Mouse (Mus musculus): ENCODE measurements around the gene Rfxap. TPM values are rescaled to one million over a fixed set of nuclear protein-coding genes. Genes with fewer than 3 reads are reported as not detected.

The Rfxap gene
- 34.4 and 35.6 TPM in 2 replicates for polyA plus RNA-seq (2014; fragmentation: Nextera tagmentation; extraction: Ambion mirVana)

- Histone ChIP-seq H3K27me3 (ENCODE audit: insufficient read depth, low read length) (no peaks in the 10 kb centered on the region), H3K9me3 (ENCODE audit: low read depth, low read length) (no peaks in the 10 kb centered on the region), H3K27ac (ENCODE audit: low read depth) (peak within 1 kb of the TSS; percentile 90), H3K9ac (peak within 1 kb of the TSS; percentile 93), H3K4me1 (ENCODE audit: insufficient read depth) (0 out of 2 replicates have a peak, but pooled peaks cover 4% of the 10 kb centered on the region), H3K4me3 (ENCODE audit: low read depth, low read length) (peak within 1 kb of the TSS; percentile 87), H3K36me3 (ENCODE audit: insufficient read depth) (peaks cover 16% of the 10 kb centered on the region), H3K4me2 (peak within 1 kb of the TSS; percentile 92)
- TF ChIP-seq CTCF (IDR thresholded peaks at IDR 0.05; ENCODE audit: low read depth) = no peak
- WGBS = under 1% methylated on average over 52 of the region's 52 CpGs
- ATAC-seq (ENCODE audit: insufficient read depth) (peak; percentile 93), DNase-seq (peak; percentile 97)
Measured at GRCm38 (mm10) chr3:54807666-54808217, at the start of gene Rfxap. TSS of gene Rfxap (minus strand) at chr3:54807791.

GRCm38 (mm10) chr3:54835421-54835820, 27.8 kb upstream of the Rfxap start:
- no peak overlapping the region for H3K4me3 ChIP-seq (ENCODE audit: low read depth, low read length)
- no peak for TF ChIP-seq CTCF (IDR thresholded peaks at IDR 0.05; ENCODE audit: low read depth)
- WGBS = 33% methylated on average over 2 of the region's 2 CpGs
- H3K9me3 ChIP-seq (ENCODE audit: low read depth, low read length) = no peaks in the 10 kb centered on the region
- no peaks in the 10 kb centered on the region for H3K36me3 ChIP-seq (ENCODE audit: insufficient read depth)
- no peak overlapping the region for H3K9ac ChIP-seq
- H3K4me2 ChIP-seq = no peak overlapping the region
- DNase-seq = no peak
- no peak for ATAC-seq (ENCODE audit: insufficient read depth)
- H3K4me1 ChIP-seq (ENCODE audit: insufficient read depth) = no peaks in the 10 kb centered on the region
- no peaks in the 10 kb centered on the region for H3K27me3 ChIP-seq (ENCODE audit: insufficient read depth, low read length)
- H3K27ac ChIP-seq (ENCODE audit: low read depth) = no peak overlapping the region

GRCm38 (mm10) chr3:54832491-54832890, 24.9 kb upstream of the Rfxap start:
- TF ChIP-seq CTCF (IDR thresholded peaks at IDR 0.05; ENCODE audit: low read depth) = no peak
- Histone ChIP-seq H3K27ac (ENCODE audit: low read depth) (no peak overlapping the region), H3K9me3 (ENCODE audit: low read depth, low read length) (no peaks in the 10 kb centered on the region), H3K27me3 (ENCODE audit: insufficient read depth, low read length) (no peaks in the 10 kb centered on the region), H3K9ac (no peak overlapping the region), H3K4me3 (ENCODE audit: low read depth, low read length) (no peak overlapping the region), H3K36me3 (ENCODE audit: insufficient read depth) (no peaks in the 10 kb centered on the region), H3K4me2 (no peak overlapping the region), H3K4me1 (ENCODE audit: insufficient read depth) (no peaks in the 10 kb centered on the region)
- ATAC-seq (ENCODE audit: insufficient read depth) (no peak), DNase-seq (no peak)
- WGBS = 72% methylated on average over 3 of the region's 3 CpGs

DNA sequence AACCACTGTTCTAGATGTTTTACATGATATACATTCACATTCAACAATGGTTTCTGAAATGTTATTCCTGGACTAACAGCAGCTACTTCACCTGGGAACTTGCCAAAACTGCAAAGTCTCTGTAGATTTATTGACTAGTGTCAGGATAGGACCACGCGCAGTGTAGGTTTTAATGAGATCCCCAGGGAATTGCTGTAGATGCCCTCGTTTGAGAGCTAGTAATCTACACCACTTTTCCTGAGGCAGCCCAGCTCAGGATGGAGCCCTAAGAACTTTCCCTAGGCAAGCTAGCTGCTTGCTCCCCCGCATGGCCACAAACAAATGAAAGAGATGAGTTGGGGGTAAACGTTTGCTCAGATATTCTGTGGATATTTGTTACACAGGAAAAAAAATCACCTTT, 14.9 kb upstream of the Rfxap start:
- Histone ChIP-seq H3K27me3 (ENCODE audit: insufficient read depth, low read length) (no peaks in the 10 kb centered on the region), H3K9me3 (ENCODE audit: low read depth, low read length) (no peaks in the 10 kb centered on the region), H3K9ac (no peak overlapping the region), H3K4me2 (no peak overlapping the region), H3K4me3 (ENCODE audit: low read depth, low read length) (no peak overlapping the region), H3K36me3 (ENCODE audit: insufficient read depth) (no peaks in the 10 kb centered on the region), H3K4me1 (ENCODE audit: insufficient read depth) (no peaks in the 10 kb centered on the region), H3K27ac (ENCODE audit: low read depth) (no peak overlapping the region)
- no peak for DNase-seq
- 74% methylated on average over 5 of the region's 5 CpGs for WGBS
- no peak for TF ChIP-seq CTCF (IDR thresholded peaks at IDR 0.05; ENCODE audit: low read depth)
- no peak for ATAC-seq (ENCODE audit: insufficient read depth)

DNA sequence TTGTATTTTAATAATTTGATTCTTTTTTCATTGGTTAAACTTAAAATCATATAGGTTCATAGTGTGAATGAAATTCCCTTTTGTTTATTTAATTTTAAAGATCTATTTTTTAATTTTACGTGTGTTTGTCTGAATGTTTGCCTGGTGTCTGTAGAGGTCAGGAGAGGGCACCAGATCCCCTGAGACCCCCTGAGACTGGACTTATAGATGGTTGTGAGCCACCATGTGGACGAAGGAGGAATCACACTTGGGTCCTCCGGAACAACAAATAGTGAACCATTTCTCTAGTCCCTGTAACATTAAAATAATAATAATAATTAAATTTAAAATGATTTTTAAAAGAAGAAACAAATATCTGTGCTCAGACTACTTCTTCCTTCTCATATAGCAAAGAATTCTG, 7.7 kb upstream of the Rfxap start:
- Histone ChIP-seq H3K4me2 (no peak overlapping the region), H3K27ac (ENCODE audit: low read depth) (no peak overlapping the region), H3K9ac (no peak overlapping the region), H3K27me3 (ENCODE audit: insufficient read depth, low read length) (no peaks in the 10 kb centered on the region), H3K36me3 (ENCODE audit: insufficient read depth) (no peaks in the 10 kb centered on the region), H3K4me1 (ENCODE audit: insufficient read depth) (no peaks in the 10 kb centered on the region), H3K9me3 (ENCODE audit: low read depth, low read length) (no peaks in the 10 kb centered on the region), H3K4me3 (ENCODE audit: low read depth, low read length) (no peak overlapping the region)
- 12% methylated on average over 3 of the region's 3 CpGs for WGBS
- TF ChIP-seq CTCF (IDR thresholded peaks at IDR 0.05; ENCODE audit: low read depth) = peak; percentile 84
- ATAC-seq (ENCODE audit: insufficient read depth) (peak; percentile 58; the same call in 1 of the 2 replicates), DNase-seq (peak; percentile 84)

GRCm38 (mm10) chr3:54814622-54815021, 7.0 kb upstream of the Rfxap start:
- ATAC-seq (ENCODE audit: insufficient read depth) (no peak), DNase-seq (peak; percentile 47)
- H3K4me3 ChIP-seq (ENCODE audit: low read depth, low read length) = no peak overlapping the region
- no peak overlapping the region for H3K27ac ChIP-seq (ENCODE audit: low read depth)
- no peak overlapping the region for H3K9ac ChIP-seq
- WGBS = 56% methylated on average over 6 of the region's 6 CpGs
- H3K9me3 ChIP-seq (ENCODE audit: low read depth, low read length) = no peaks in the 10 kb centered on the region
- H3K4me1 ChIP-seq (ENCODE audit: insufficient read depth) = no peaks in the 10 kb centered on the region
- no peak overlapping the region for H3K4me2 ChIP-seq
- H3K27me3 ChIP-seq (ENCODE audit: insufficient read depth, low read length) = no peaks in the 10 kb centered on the region
- H3K36me3 ChIP-seq (ENCODE audit: insufficient read depth) = no peaks in the 10 kb centered on the region
- TF ChIP-seq CTCF (IDR thresholded peaks at IDR 0.05; ENCODE audit: low read depth) = no peak

DNA sequence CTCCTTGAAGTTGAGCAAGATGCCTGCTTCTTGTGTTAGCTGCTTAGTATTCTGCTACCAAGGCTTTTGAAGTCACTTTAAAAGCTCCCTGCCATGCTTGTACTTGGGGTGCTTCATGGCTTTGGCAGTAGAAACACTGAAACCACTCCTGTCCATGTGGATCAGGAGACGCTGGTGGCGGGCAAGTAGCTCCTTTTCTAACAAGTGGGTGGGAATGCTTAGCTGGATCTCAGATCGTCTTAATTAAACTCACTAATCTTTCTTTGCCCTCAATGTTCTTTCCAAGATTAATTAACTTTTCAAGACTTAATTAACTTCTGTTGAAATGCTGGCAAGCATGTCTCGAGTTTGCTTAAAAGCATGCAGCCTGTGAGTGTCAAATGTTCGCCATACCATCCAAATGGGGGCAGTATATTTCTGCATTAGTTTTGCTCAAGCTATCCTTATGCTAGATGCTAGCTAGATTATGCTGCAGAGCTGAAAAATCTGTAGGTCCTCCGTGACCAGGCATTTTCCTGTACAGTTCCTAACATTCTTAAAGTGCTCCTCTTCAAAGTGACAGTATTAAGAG, 5.9 kb upstream of the Rfxap start:
- DNase-seq = no peak
- H3K4me2 ChIP-seq = no peak overlapping the region

More for the DNA sequence above, 5.9 kb upstream of the Rfxap start:
- WGBS = 63% methylated on average over 6 of the region's 6 CpGs
- peak; percentile 25; the same call in 1 of the 2 replicates for TF ChIP-seq CTCF (IDR thresholded peaks at IDR 0.05; ENCODE audit: low read depth)
- H3K4me3 ChIP-seq (ENCODE audit: low read depth, low read length) = no peak overlapping the region
- no peak overlapping the region for H3K9ac ChIP-seq
- H3K27ac ChIP-seq (ENCODE audit: low read depth) = no peak overlapping the region
- no peaks in the 10 kb centered on the region for H3K27me3 ChIP-seq (ENCODE audit: insufficient read depth, low read length)
- H3K36me3 ChIP-seq (ENCODE audit: insufficient read depth) = no peaks in the 10 kb centered on the region
- no peaks in the 10 kb centered on the region for H3K4me1 ChIP-seq (ENCODE audit: insufficient read depth)
- H3K9me3 ChIP-seq (ENCODE audit: low read depth, low read length) = no peaks in the 10 kb centered on the region
- no peak for ATAC-seq (ENCODE audit: insufficient read depth)

All from lung, embryonic 14.5 days (tissue).